Mouse (Mus musculus) lung, embryonic 14.5 days (tissue): ENCODE results near the gene Commd8. TPM values are rescaled to one million over a fixed set of nuclear protein-coding genes. Genes with fewer than 3 reads are reported as not detected.

Experiments used
- ATAC-seq: fragments of 200-750 bp; cut with Nextera tagmentation; 2 replicates; pipeline ENCODE4 v1.8.0; 2017; ENCODE audit warnings: mild to moderate bottlenecking, moderate TSS enrichment, moderate library complexity; ENCODE audit not compliant: insufficient read depth
- DNase-seq: peaks from one replicate; pipeline ENCODE4 v3.0.0-alpha.2; 2015
- H3K27ac ChIP-seq: fragments of 300-500 bp; sonication (generic); 2 replicates; pipeline ENCODE4 v1.5.1; 2014; ENCODE audit warnings: low read depth, mild to moderate bottlenecking, moderate library complexity
- H3K27me3 ChIP-seq: fragments of 300-500 bp; sonication (generic); 2 replicates; pipeline ENCODE4 v1.6.1; 2014; ENCODE audit warnings: low read length, control low read depth; ENCODE audit not compliant: insufficient read depth
- H3K36me3 ChIP-seq: fragments of 300-500 bp; sonication (generic); 2 replicates; pipeline ENCODE4 v1.6.1; 2014; ENCODE audit warnings: control low read depth; ENCODE audit not compliant: insufficient read depth
- H3K4me1 ChIP-seq: fragments of 300-500 bp; sonication (generic); 2 replicates; pipeline ENCODE4 v1.6.1; 2014; ENCODE audit warnings: antibody characterized with exemption, control low read depth; ENCODE audit not compliant: insufficient read depth
- H3K4me2 ChIP-seq: fragments of 300-500 bp; sonication (generic); 2 replicates; pipeline ENCODE4 v1.6.1; 2014; ENCODE audit warnings: mild to moderate bottlenecking
- H3K4me3 ChIP-seq: fragments of 300-500 bp; sonication (generic); 2 replicates; pipeline ENCODE4 v1.5.1; 2014; ENCODE audit warnings: low read depth, low read length
- H3K9ac ChIP-seq: fragments of 300-500 bp; sonication (generic); 2 replicates; pipeline ENCODE4 v1.6.1; 2014
- H3K9me3 ChIP-seq: fragments of 300-500 bp; sonication (generic); 2 replicates; pipeline ENCODE4 v1.6.1; 2016; ENCODE audit warnings: low read depth, low read length, control low read depth
- CTCF ChIP-seq: IDR thresholded peaks from 2 replicates; pipeline ENCODE4 v1.5.1; 2016; ENCODE audit warnings: antibody characterized with exemption, low read depth
- WGBS: fragments of 180-500 bp; shearing (Covaris S2); extraction: QIAGEN DNeasy Blood & Tissue Kit; methylation state at CpG from one replicate; pipeline ENCODE4 v1.1.7; 2014; 5-methylcytosine and 5-hydroxymethylcytosine counted together
- polyA plus RNA-seq: library from polyadenylated mRNA; unstranded; fragments of >200 nt; fragmentation: Nextera tagmentation; extraction: Ambion mirVana; gene quantifications from 2 replicates; pipeline ENCODE4 v1.2.1, GENCODE M21; 2014

The Commd8 gene
- polyA plus RNA-seq, 1 experiment from 2014 or later = 122 TPM

DNA sequence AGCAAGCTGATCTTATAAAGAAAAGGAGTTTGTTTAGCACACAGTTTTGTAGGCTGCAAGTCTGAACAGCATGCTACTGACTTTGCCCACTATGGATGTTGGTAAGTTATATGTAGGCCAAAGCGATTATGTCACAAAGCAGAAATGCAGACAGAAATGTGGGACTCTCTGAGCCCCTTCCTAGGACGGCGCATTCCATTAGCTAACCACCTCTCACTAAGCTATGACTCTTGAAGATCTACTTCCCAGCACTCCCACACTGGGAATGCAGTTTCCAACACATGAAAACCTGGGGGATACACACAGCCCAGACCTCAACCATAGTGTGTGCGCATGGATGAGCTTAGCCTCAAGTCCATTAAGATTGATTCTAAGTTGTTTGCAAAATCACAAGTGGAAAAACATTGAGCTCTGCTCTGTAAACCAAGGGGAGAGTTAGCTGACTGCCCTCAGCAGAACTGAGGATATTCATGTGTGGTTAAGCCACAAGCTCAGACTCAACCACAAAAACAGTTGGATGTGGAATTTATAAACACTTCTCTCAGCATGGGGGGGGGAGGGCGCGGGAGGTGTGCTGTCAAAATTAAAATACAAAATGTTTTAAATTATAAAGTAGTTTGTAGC, 45.5 kb downstream of the Commd8 start:
- Histone ChIP-seq H3K4me2 (no peak overlapping the region), H3K4me3 (no peak overlapping the region), H3K4me1 (no peaks in the 10 kb centered on the region), H3K9me3 (no peaks in the 10 kb centered on the region), H3K27ac (no peak overlapping the region), H3K27me3 (no peaks in the 10 kb centered on the region), H3K9ac (no peak overlapping the region), H3K36me3 (no peaks in the 10 kb centered on the region)
- 78% methylated on average over 6 of the region's 6 CpGs for WGBS
- ATAC-seq (no peak), DNase-seq (no peak)
- no peak for TF ChIP-seq CTCF
